Mouse (Mus musculus) midbrain, embryonic 10.5 days (tissue): ENCODE measurements at regions not wholly inside any gene's neighbourhood (a gene's known extent, or its start where the extent isn't known, plus 50 kb on each side); places are given as distances from the start of the nearest gene placed in this dataset.
A peak's percentile ranks its signal among the peaks of the same experiment; 100 is the strongest.

ENCODE experiments used
- DNase-seq: peaks from one replicate; pipeline ENCODE4 v3.0.0-alpha.2; 2017; ENCODE audit warnings: low spot score
- H3K27ac ChIP-seq: fragments of 300-500 bp; sonication (generic); replicated peaks from 2 replicates; pipeline ENCODE4 v1.5.1; 2016; ENCODE audit warnings: mild to moderate bottlenecking
- H3K27me3 ChIP-seq: fragments of 300-500 bp; sonication (generic); 2 replicates; pipeline ENCODE4 v1.6.1; 2016; ENCODE audit warnings: low read depth, mild to moderate bottlenecking; ENCODE audit not compliant: poor library complexity, severe bottlenecking
- H3K36me3 ChIP-seq: fragments of 300-500 bp; sonication (generic); 2 replicates; pipeline ENCODE4 v1.6.1; 2016; ENCODE audit warnings: mild to moderate bottlenecking, moderate library complexity
- H3K4me1 ChIP-seq: fragments of 300-500 bp; sonication (generic); 2 replicates; pipeline ENCODE4 v1.6.1; 2016
- H3K4me3 ChIP-seq: fragments of 300-500 bp; sonication (generic); 2 replicates; pipeline ENCODE4 v1.5.1; 2016; ENCODE audit warnings: mild to moderate bottlenecking, moderate library complexity
- H3K9me3 ChIP-seq: fragments of 300-500 bp; sonication (generic); replicated peaks from 2 replicates; pipeline ENCODE4 v1.6.1; 2016; ENCODE audit warnings: mild to moderate bottlenecking
- WGBS: fragments of 180-500 bp; shearing (Covaris S2); methylation state at CpG from one replicate; pipeline ENCODE4 v1.1.7; 2016; 5-methylcytosine and 5-hydroxymethylcytosine counted together

DNA sequence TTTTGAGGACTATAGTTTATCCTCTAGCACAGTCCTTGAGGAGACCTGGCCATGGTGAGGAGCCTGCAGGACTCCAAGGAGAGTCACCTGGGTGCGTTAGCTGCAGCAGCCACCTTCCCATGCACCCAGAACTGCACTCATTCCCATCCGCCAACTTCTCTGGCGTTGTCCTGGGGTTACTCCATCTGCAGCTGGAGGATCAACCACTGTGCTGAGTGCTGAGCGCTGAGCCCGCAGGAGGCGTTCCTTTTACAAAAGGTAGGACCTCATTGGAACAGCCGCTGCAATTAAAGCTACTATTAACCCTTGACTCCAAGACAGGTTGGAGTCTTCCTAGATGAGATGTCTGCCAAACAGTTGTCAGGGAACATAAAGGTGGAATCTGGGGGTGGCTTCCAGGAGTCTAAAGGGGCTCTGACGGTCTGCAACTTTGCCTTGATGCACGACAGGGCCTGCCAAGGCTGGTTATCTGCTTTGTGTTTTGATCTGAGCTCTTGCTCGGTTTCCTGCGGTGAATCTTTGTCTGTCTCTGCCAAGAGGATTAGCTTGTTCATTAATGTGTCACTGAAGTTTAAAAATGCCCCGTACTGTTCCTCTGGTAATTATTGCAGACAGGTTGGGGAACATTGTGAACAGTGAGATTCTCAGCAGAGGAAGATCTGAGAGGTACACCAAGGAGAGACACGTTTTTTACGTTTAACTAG is 152.1 kb downstream of the Fam173b start:
- Histone ChIP-seq H3K4me1 (peaks cover 24% of the 10 kb centered on the region), H3K9me3 (no peaks in the 10 kb centered on the region), H3K27ac (peak overlapping the region; percentile 72), H3K27me3 (no peaks in the 10 kb centered on the region), H3K36me3 (no peaks in the 10 kb centered on the region), H3K4me3 (no peak overlapping the region)
- WGBS, result 17% methylated on average over 14 of the region's 14 CpGs
- peak; percentile 66 for DNase-seq

GRCm38 (mm10) chr15:31768959-31769844 is 167.6 kb downstream of the Fam173b start:
- Histone ChIP-seq H3K27ac (no peak overlapping the region), H3K9me3 (no peaks in the 10 kb centered on the region), H3K4me1 (no peaks in the 10 kb centered on the region), H3K4me3 (no peak overlapping the region), H3K36me3 (no peaks in the 10 kb centered on the region), H3K27me3 (no peaks in the 10 kb centered on the region)
- DNase-seq, result no peak
- WGBS, result 91% methylated on average over 12 of the region's 12 CpGs

DNA sequence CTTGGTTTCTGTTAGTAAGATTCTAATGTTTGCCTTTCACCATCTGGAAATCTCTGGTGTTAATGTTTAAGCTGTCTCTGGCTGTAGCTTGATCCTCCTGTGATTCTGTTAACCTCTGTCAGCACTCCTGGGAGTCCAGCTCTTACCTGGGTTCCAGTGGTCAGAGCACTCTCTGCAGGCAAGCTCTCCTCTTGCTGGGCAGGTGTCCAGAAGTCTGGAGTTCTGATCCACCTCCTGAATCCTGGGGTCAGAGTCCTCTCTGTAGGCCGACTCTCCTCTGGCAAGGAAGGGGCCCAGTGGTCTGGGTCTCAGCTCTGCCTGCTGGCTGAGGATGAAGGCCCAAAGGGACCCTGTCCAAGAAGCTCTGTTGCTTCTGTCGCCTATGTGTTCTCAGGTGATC is 181.4 kb downstream of the Fam173b start:
- Histone ChIP-seq H3K4me1 (no peaks in the 10 kb centered on the region), H3K27ac (no peak overlapping the region), H3K9me3 (peaks cover 20% of the 10 kb centered on the region; the same call in 1 of the 2 replicates), H3K36me3 (no peaks in the 10 kb centered on the region), H3K4me3 (no peak overlapping the region), H3K27me3 (no peaks in the 10 kb centered on the region)
- WGBS, result 88% methylated on average over 2 of the region's 2 CpGs
- no peak for DNase-seq

GRCm38 (mm10) chr15:31785022-31785421 is 183.4 kb downstream of the Fam173b start:
- Histone ChIP-seq H3K4me3 (no peak overlapping the region), H3K36me3 (no peaks in the 10 kb centered on the region), H3K4me1 (no peaks in the 10 kb centered on the region), H3K27ac (no peak overlapping the region), H3K27me3 (no peaks in the 10 kb centered on the region), H3K9me3 (peaks cover 23% of the 10 kb centered on the region; the same call in 1 of the 2 replicates)
- 74% methylated on average over 3 of the region's 3 CpGs for WGBS
- no peak for DNase-seq

- H3K4me3 ChIP-seq, result no peak overlapping the region
- DNase-seq, result no peak
- 85% methylated on average over 2 of the region's 2 CpGs for WGBS
- H3K9me3 ChIP-seq, result no peaks in the 10 kb centered on the region
- no peaks in the 10 kb centered on the region for H3K27me3 ChIP-seq
- H3K36me3 ChIP-seq, result no peaks in the 10 kb centered on the region
- H3K4me1 ChIP-seq, result no peaks in the 10 kb centered on the region
- no peak overlapping the region for H3K27ac ChIP-seq
Observed at GRCm38 (mm10) chr15:31798863-31799262, 197.2 kb downstream of the Fam173b start.

DNA sequence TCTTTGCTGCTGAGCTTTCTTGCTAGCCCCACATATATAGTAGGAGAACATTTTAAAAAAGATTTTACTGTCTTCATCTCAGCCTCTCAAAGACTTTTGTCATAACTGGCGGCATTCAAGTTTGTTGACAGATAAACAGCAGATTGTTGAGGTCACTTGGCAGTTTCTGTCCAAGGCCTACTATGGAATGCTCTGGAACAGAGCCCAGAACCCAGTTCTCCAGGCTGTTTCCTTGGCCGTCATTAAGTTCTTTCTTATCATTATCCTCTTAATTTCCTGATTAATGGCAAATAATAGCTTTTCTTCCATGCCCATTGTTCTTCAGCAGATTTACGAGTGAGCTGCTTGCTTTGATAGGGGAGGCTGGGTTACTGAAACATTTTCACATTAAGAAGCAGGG is 203.9 kb downstream of the Fam173b start:
- DNase-seq, result no peak
- Histone ChIP-seq H3K27ac (no peak overlapping the region), H3K36me3 (no peaks in the 10 kb centered on the region), H3K9me3 (no peaks in the 10 kb centered on the region), H3K27me3 (no peaks in the 10 kb centered on the region), H3K4me3 (no peak overlapping the region), H3K4me1 (no peaks in the 10 kb centered on the region)
- WGBS, result 86% methylated on average over 3 of the region's 3 CpGs

- Histone ChIP-seq H3K4me1 (no peaks in the 10 kb centered on the region), H3K27ac (no peak overlapping the region), H3K27me3 (no peaks in the 10 kb centered on the region), H3K9me3 (no peaks in the 10 kb centered on the region), H3K36me3 (no peaks in the 10 kb centered on the region), H3K4me3 (no peak overlapping the region)
- DNase-seq, result no peak
- 90% methylated on average over 5 of the region's 5 CpGs for WGBS
Observed at GRCm38 (mm10) chr15:31815551-31815950, 213.9 kb downstream of the Fam173b start.

GRCm38 (mm10) chr15:31819219-31819618 is 217.6 kb downstream of the Fam173b start:
- H3K4me3 ChIP-seq, result no peak overlapping the region
- no peaks in the 10 kb centered on the region for H3K4me1 ChIP-seq
- no peak overlapping the region for H3K27ac ChIP-seq
- H3K36me3 ChIP-seq, result no peaks in the 10 kb centered on the region
- no peaks in the 10 kb centered on the region for H3K9me3 ChIP-seq
- 76% methylated on average over 6 of the region's 6 CpGs for WGBS
- H3K27me3 ChIP-seq, result no peaks in the 10 kb centered on the region
- DNase-seq, result no peak

- H3K9me3 ChIP-seq, result no peaks in the 10 kb centered on the region
- no peak for DNase-seq
- no peaks in the 10 kb centered on the region for H3K4me1 ChIP-seq
- H3K27ac ChIP-seq, result no peak overlapping the region
- no peaks in the 10 kb centered on the region for H3K36me3 ChIP-seq
- no peak overlapping the region for H3K4me3 ChIP-seq
- WGBS, result 92% methylated on average over 6 of the region's 6 CpGs
- H3K27me3 ChIP-seq, result no peaks in the 10 kb centered on the region
Observed at GRCm38 (mm10) chr15:31827219-31827618, 225.6 kb downstream of the Fam173b start.

DNA sequence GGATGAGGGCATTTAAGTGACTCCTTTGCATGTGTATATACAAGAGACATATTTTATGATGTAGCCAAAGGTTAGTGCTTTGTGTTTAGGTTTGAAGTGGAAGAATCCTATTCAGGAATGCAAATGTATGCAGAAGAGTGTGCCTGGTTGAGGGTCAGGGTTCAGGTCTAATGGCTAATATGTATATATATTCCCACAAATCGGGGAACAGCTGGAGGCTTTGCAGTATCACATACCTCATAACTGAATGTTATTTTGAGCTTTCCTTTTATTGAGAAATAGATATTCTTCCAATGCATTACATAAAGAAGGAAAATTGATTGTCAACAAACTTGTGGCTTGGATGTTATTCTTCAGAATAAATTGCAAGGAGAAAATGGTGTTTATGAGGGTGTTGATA is 239.9 kb downstream of the Fam173b start:
- Histone ChIP-seq H3K4me1 (no peaks in the 10 kb centered on the region), H3K27ac (no peak overlapping the region), H3K36me3 (no peaks in the 10 kb centered on the region), H3K4me3 (no peak overlapping the region), H3K27me3 (no peaks in the 10 kb centered on the region), H3K9me3 (no peaks in the 10 kb centered on the region)
- WGBS, result 98% methylated on average over 1 of the region's 1 CpGs
- no peak for DNase-seq

GRCm38 (mm10) chr15:31854764-31855163 is 253.1 kb downstream of the Fam173b start:
- no peak for DNase-seq
- Histone ChIP-seq H3K4me1 (no peaks in the 10 kb centered on the region; the same call in 1 of the 2 replicates), H3K4me3 (no peak overlapping the region), H3K9me3 (no peaks in the 10 kb centered on the region), H3K27ac (no peak overlapping the region), H3K27me3 (no peaks in the 10 kb centered on the region), H3K36me3 (no peaks in the 10 kb centered on the region)
- 68% methylated on average over 5 of the region's 5 CpGs for WGBS

DNA sequence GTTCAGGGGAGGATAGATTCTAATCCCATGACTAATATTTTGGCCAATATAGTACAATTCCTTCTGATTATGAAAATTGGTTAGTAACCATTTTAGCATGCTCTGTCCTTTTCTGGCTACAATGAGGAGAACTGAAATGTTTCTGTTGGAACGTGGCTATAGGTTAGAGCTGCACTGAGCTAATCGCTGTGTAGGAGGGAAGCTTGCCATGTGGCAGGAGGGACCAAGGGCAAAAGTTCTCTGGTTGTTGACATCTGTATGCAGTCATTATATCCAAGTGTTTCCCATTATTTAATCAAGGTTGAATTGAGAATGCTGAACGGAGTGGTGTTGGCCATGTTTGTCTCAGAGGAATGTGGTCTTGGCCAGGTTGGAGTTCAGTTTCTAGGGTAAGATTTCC is 253.5 kb downstream of the Fam173b start:
- Histone ChIP-seq H3K4me1 (no peaks in the 10 kb centered on the region; the same call in 1 of the 2 replicates), H3K4me3 (no peak overlapping the region), H3K27me3 (no peaks in the 10 kb centered on the region), H3K36me3 (no peaks in the 10 kb centered on the region), H3K27ac (no peak overlapping the region), H3K9me3 (no peaks in the 10 kb centered on the region)
- 83% methylated on average over 3 of the region's 3 CpGs for WGBS
- no peak for DNase-seq

DNA sequence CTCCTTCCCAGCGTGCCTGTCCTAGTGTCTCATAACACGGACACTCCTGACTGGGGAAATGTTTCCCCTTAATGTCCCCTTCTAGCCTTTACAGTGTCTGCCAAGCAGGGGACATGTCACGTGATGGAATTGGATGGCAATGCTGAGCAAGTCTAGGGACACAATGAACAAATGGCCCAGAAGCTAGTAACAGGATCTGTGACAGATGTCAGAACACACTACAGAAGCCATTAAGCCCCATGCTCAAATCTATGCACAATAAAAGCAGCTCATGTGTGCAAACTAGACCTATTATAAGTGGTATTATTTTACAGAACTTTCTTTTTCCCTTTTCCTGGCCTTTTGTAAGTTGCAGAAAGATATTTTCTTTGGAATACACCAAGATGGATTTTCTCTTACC is 267.4 kb downstream of the Fam173b start:
- WGBS, result 88% methylated on average over 3 of the region's 3 CpGs
- no peaks in the 10 kb centered on the region for H3K4me1 ChIP-seq
- no peaks in the 10 kb centered on the region for H3K36me3 ChIP-seq
- no peak overlapping the region for H3K4me3 ChIP-seq
- H3K9me3 ChIP-seq, result no peaks in the 10 kb centered on the region
- no peak overlapping the region for H3K27ac ChIP-seq
- no peaks in the 10 kb centered on the region for H3K27me3 ChIP-seq
- DNase-seq, result no peak
